Mouse (Mus musculus) heart, adult 2 months (tissue): ENCODE data around the gene Cmss1.

Experiments used
- EP300 ChIP-seq: fragments of 200-500 bp; IDR thresholded peaks from 2 replicates; pipeline ENCODE4 v1.6.1; 2011; ENCODE audit warnings: low read depth, low read length, control low read depth; ENCODE audit not compliant: insufficient read depth
- POLR2A ChIP-seq: fragments of 200-500 bp; IDR thresholded peaks from 2 replicates; pipeline ENCODE4 v1.6.1; 2011; ENCODE audit warnings: mild to moderate bottlenecking, low read depth, low read length, control low read depth; ENCODE audit not compliant: insufficient read depth

- no peak for TF ChIP-seq POLR2A
- no peak for TF ChIP-seq EP300
These were observed 150.7 kb downstream of the Cmss1 start for GRCm38 (mm10) chr16:57456003-57456402.
